Mouse (Mus musculus) neural tube, embryonic 12.5 days (tissue): ENCODE results near the gene Plbd2. TPM values are rescaled to one million over a fixed set of nuclear protein-coding genes. Genes with fewer than 3 reads are reported as not detected.

Experiments
- ATAC-seq: fragments of 200-750 bp; cut with Nextera tagmentation; 2 replicates; pipeline ENCODE4 v1.8.0; 2017; ENCODE audit warnings: low read depth, mild to moderate bottlenecking, moderate TSS enrichment, moderate library complexity; ENCODE audit not compliant: low FRiP score
- H3K27ac ChIP-seq: fragments of 300-500 bp; sonication (generic); 2 replicates; pipeline ENCODE4 v1.5.1; 2016
- H3K27me3 ChIP-seq: fragments of 300-500 bp; sonication (generic); replicated peaks from 2 replicates; pipeline ENCODE4 v1.6.1; 2016; ENCODE audit warnings: mild to moderate bottlenecking
- H3K36me3 ChIP-seq: fragments of 300-500 bp; sonication (generic); 2 replicates; pipeline ENCODE4 v1.6.1; 2016; ENCODE audit warnings: mild to moderate bottlenecking
- H3K4me1 ChIP-seq: fragments of 300-500 bp; sonication (generic); 2 replicates; pipeline ENCODE4 v1.6.1; 2016
- H3K4me2 ChIP-seq: fragments of 300-500 bp; sonication (generic); replicated peaks from 2 replicates; pipeline ENCODE4 v1.6.1; 2016; ENCODE audit warnings: mild to moderate bottlenecking
- H3K4me3 ChIP-seq: fragments of 300-500 bp; sonication (generic); 2 replicates; pipeline ENCODE4 v1.5.1; 2016
- H3K9ac ChIP-seq: fragments of 300-500 bp; sonication (generic); 2 replicates; pipeline ENCODE4 v1.6.1; 2016; ENCODE audit warnings: mild to moderate bottlenecking
- H3K9me3 ChIP-seq: fragments of 300-500 bp; sonication (generic); 2 replicates; pipeline ENCODE4 v1.6.1; 2016; ENCODE audit warnings: mild to moderate bottlenecking
- WGBS: fragments of 180-500 bp; shearing (Covaris S2); methylation state at CpG from one replicate; pipeline ENCODE4 v1.1.7; 2016; 5-methylcytosine and 5-hydroxymethylcytosine counted together
- polyA plus RNA-seq: library from polyadenylated mRNA; unstranded; fragments of >200 nt; fragmentation: Nextera tagmentation; extraction: Ambion mirVana; gene quantifications from 2 replicates; pipeline ENCODE4 v1.2.1, GENCODE M21; 2016

Plbd2 gene
- polyA plus RNA-seq, 1 experiment from 2014 or later: 46.2 TPM

DNA sequence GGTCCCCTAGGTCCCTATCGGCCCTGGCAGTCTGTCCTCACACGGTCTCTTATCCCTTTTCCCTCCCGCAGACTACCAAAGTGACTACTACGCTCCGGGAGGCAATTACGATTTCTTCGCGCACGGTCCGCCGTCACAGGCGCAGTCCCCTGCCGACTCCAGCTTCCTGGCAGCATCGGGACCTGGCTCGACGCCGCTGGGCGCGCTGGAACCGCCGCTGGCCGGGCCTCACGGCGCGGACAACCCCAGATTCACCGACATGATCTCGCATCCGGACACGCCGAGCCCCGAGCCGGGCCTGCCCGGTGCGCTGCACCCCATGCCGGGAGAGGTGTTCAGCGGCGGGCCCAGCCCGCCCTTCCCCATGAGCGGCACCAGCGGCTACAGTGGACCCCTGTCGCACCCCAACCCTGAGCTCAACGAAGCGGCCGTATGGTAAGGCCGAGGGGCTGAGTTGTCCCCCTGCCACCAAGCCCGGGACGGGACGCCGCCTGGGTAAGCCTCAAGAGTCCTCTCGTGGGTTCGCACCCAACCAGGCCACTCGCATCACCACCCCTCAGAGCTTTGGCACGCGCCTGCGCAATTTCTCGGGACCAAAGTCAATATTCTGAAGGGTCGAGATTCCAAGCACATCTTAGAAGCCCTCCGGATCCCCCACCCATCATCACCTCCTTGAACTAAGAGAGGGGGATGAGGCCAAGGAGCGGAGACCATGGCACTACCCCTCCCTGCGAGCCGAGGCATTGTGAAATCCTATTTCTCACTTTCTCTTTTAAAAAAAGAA is 63.3 kb downstream of the Plbd2 start:
- under 1% methylated on average over 61 of the region's 61 CpGs for WGBS
- H3K4me2 ChIP-seq: peak overlapping the region; percentile 68
- H3K9me3 ChIP-seq: no peaks in the 10 kb centered on the region
- H3K36me3 ChIP-seq: peaks cover 5% of the 10 kb centered on the region; the same call in 1 of the 2 replicates
- no peak for ATAC-seq
- peak overlapping the region; percentile 90 for H3K9ac ChIP-seq
- peaks cover 25% of the 10 kb centered on the region for H3K4me1 ChIP-seq
- H3K27me3 ChIP-seq: peaks cover 64% of the 10 kb centered on the region
- H3K27ac ChIP-seq: peak overlapping the region; percentile 74
- H3K4me3 ChIP-seq: peak overlapping the region; percentile 55

DNA sequence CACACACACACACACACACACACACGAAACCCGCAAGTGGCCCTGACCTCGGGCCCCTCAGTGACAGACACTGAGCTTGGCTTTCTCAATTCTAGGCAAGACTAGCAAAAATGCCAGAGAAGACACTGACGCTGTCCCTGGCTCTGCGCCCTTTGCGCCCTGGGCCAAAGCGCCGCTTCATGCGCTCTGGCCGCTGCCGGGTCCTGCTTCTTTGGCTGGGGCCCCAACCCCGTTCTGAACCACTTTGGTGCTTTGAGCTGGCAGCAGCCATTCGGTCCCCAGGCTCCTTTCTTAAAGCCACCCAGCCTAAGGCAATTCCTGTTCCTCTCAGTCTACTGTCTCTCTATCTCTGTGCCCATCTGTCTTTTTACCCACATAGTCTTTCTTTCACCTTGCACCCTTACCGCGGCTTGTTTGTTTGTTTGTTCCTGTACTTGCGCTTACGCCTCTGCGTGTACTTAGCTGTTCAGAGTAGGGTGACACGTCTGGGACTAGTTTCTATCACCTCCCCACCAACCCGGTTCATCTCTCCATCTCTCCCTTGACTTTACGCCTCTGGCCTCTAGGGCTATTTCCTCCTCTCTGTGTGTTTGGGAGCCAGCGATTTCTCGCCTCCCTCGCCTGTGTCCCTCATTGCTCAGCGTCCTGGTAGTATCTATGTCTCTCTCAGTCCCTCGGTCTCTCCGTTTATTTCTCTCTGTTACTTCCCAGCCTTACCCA is 64.3 kb downstream of the Plbd2 start:
- no peak for ATAC-seq
- Histone ChIP-seq H3K4me3 (peak overlapping the region; percentile 55), H3K27ac (peak overlapping the region; percentile 74), H3K4me2 (peak overlapping the region; percentile 68), H3K9me3 (no peaks in the 10 kb centered on the region), H3K9ac (peak overlapping the region; percentile 90), H3K4me1 (peaks cover 25% of the 10 kb centered on the region), H3K36me3 (peaks cover 5% of the 10 kb centered on the region; the same call in 1 of the 2 replicates), H3K27me3 (peaks cover 70% of the 10 kb centered on the region)
- 2% methylated on average over 27 of the region's 27 CpGs for WGBS

GRCm38 (mm10) chr5:120438469-120438868 is 65.0 kb downstream of the Plbd2 start:
- WGBS: 2% methylated on average over 13 of the region's 13 CpGs
- H3K4me1 ChIP-seq: peaks cover 25% of the 10 kb centered on the region

DNA sequence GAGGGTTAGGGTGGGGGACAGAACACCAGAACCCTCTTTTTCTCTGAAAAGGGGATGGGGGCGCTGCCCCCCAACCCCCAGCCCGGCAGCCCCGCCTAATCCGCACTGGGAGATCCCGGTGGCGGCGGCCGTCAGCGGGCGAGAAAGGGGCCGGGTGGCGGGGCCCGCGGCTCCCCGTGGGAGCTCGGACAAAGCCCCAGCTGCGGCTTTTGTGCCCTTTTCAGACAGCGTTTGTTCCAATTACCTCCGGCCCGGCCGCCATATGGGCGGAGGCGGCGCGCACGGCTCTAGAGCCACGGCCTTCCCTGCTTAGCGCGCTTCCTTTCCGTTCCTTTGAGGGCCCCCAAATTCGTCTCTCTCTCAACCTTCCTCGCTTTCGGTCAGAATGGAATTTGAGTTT is 65.4 kb downstream of the Plbd2 start:
- Histone ChIP-seq H3K9me3 (no peaks in the 10 kb centered on the region), H3K27ac (peak overlapping the region; percentile 74; the same call in 1 of the 2 replicates), H3K36me3 (peaks cover 5% of the 10 kb centered on the region; the same call in 1 of the 2 replicates), H3K27me3 (peaks cover 74% of the 10 kb centered on the region), H3K4me2 (peak overlapping the region; percentile 68), H3K9ac (peak overlapping the region; percentile 90), H3K4me1 (peaks cover 25% of the 10 kb centered on the region), H3K4me3 (peak overlapping the region; percentile 55)
- no peak for ATAC-seq
- under 1% methylated on average over 33 of the region's 33 CpGs for whole genome bisulfite sequencing

More at GRCm38 (mm10) chr5:120438469-120438868, 65.0 kb downstream of the Plbd2 start:
- H3K36me3 ChIP-seq: peaks cover 5% of the 10 kb centered on the region; the same call in 1 of the 2 replicates
- H3K27ac ChIP-seq: peak overlapping the region; percentile 74; the same call in 1 of the 2 replicates
- H3K27me3 ChIP-seq: peaks cover 73% of the 10 kb centered on the region
- ATAC-seq: no peak
- H3K9ac ChIP-seq: peak overlapping the region; percentile 90
- peak overlapping the region; percentile 68 for H3K4me2 ChIP-seq
- H3K4me3 ChIP-seq: peak overlapping the region; percentile 55
- no peaks in the 10 kb centered on the region for H3K9me3 ChIP-seq

DNA sequence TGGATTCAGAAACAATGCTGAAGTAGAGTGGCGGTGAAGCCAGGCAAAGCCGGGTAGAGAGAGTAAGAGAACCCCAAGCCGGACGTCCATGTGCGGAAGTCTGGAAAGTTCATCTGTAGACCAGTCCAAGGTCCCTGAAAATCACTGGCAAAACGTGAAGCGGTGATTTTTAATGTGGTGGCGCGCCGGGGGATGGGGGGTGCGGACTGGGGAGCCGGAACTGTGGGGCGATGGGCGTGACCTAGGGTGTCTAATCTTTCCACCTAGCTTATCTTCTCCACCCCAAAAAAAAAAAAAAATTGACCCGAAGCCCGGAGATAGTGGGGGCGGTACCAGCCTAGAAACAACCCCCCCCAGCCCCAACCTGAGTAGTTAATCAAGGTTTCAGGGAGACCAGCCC is 65.9 kb downstream of the Plbd2 start:
- Histone ChIP-seq H3K36me3 (peaks cover 5% of the 10 kb centered on the region; the same call in 1 of the 2 replicates), H3K4me3 (peak overlapping the region; percentile 55), H3K9me3 (no peaks in the 10 kb centered on the region), H3K4me1 (peaks cover 25% of the 10 kb centered on the region), H3K27ac (peak overlapping the region; percentile 74; the same call in 1 of the 2 replicates), H3K4me2 (peak overlapping the region; percentile 68), H3K27me3 (peaks cover 77% of the 10 kb centered on the region), H3K9ac (peak overlapping the region; percentile 90)
- no peak for ATAC-seq
- 0% methylated on average over 17 of the region's 17 CpGs for WGBS

GRCm38 (mm10) chr5:120436885-120437495 is 66.4 kb downstream of the Plbd2 start:
- under 1% methylated on average over 18 of the region's 18 CpGs for whole genome bisulfite sequencing
- Histone ChIP-seq H3K4me1 (peaks cover 26% of the 10 kb centered on the region), H3K9me3 (no peaks in the 10 kb centered on the region), H3K4me3 (peak overlapping the region; percentile 55), H3K4me2 (peak overlapping the region; percentile 68), H3K9ac (peak overlapping the region; percentile 90), H3K36me3 (peaks cover 5% of the 10 kb centered on the region; the same call in 1 of the 2 replicates), H3K27ac (peak overlapping the region; percentile 76), H3K27me3 (peaks cover 83% of the 10 kb centered on the region)
- no peak for ATAC-seq

DNA sequence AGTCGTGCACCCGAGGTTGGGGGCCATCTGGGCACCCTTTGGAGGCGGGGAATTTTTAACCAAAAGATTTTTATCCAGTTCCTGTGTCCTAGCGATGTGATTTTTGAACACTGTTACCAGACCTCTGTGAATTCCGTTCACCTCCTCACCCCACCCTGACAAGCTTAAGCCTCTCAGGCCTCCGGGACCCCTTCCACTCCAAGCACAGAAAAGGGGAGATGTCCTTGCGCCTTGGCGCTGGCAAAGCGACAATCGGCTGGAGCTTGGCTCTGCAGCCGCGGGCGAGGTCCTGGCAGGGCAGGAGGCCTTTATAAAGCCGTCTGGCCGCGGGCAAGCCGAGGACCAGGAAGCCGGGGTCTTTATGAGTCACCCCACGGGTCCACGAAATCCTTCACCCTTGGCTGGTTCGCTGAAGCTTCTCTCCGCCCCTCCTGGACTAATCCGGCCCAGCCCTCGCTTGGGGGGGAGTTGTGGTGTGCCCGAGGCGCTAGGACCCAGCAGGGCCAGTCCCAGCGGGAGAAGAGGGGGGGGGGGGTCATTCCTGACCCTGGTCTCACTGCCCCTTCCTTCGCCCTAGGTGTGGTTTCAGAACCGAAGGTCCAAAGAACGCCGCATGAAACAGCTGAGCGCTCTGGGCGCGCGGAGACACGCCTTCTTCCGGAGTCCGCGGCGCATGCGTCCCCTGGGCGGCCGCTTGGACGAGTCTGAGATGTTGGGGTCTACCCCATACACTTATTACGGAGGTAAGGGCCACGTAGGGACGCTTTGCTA is 67.5 kb downstream of the Plbd2 start:
- Histone ChIP-seq H3K4me3 (peak overlapping the region; percentile 55), H3K27me3 (peaks cover 94% of the 10 kb centered on the region), H3K36me3 (peaks cover 5% of the 10 kb centered on the region; the same call in 1 of the 2 replicates), H3K9me3 (no peaks in the 10 kb centered on the region), H3K9ac (peak overlapping the region; percentile 90), H3K4me2 (peak overlapping the region; percentile 68), H3K27ac (peak overlapping the region; percentile 76), H3K4me1 (peaks cover 30% of the 10 kb centered on the region)
- WGBS: under 1% methylated on average over 47 of the region's 47 CpGs
- no peak for ATAC-seq

GRCm38 (mm10) chr5:120435006-120435681 is 68.3 kb downstream of the Plbd2 start:
- peak overlapping the region; percentile 76 for H3K27ac ChIP-seq
- H3K4me3 ChIP-seq: peak overlapping the region; percentile 55
- H3K9me3 ChIP-seq: no peaks in the 10 kb centered on the region
- peak overlapping the region; percentile 90 for H3K9ac ChIP-seq
- H3K27me3 ChIP-seq: peaks cover 96% of the 10 kb centered on the region
- under 1% methylated on average over 44 of the region's 44 CpGs for WGBS
- peaks cover 27% of the 10 kb centered on the region for H3K4me1 ChIP-seq
- peak overlapping the region; percentile 68 for H3K4me2 ChIP-seq
- ATAC-seq: no peak
- peaks cover 5% of the 10 kb centered on the region; the same call in 1 of the 2 replicates for H3K36me3 ChIP-seq

GRCm38 (mm10) chr5:120434231-120434735 is 69.1 kb downstream of the Plbd2 start:
- H3K4me3 ChIP-seq: peak overlapping the region; percentile 55
- ATAC-seq: no peak
- peaks cover 96% of the 10 kb centered on the region for H3K27me3 ChIP-seq
- peak overlapping the region; percentile 68 for H3K4me2 ChIP-seq
- H3K4me1 ChIP-seq: peaks cover 19% of the 10 kb centered on the region
- peak overlapping the region; percentile 90 for H3K9ac ChIP-seq
- WGBS: 1% methylated on average over 21 of the region's 21 CpGs
- H3K27ac ChIP-seq: no peak overlapping the region; the same call in 1 of the 2 replicates
- H3K9me3 ChIP-seq: no peaks in the 10 kb centered on the region
- H3K36me3 ChIP-seq: peaks cover 3% of the 10 kb centered on the region; the same call in 1 of the 2 replicates
